Mouse (Mus musculus): ENCODE results near the gene Pgm2. TPM values are rescaled to one million over a fixed set of nuclear protein-coding genes. Genes with fewer than 3 reads are reported as not detected.

Pgm2 gene
- total and polyA plus RNA-seq, 3 experiments: 3.4 to 6.4 (median 5.4) TPM

DNA sequence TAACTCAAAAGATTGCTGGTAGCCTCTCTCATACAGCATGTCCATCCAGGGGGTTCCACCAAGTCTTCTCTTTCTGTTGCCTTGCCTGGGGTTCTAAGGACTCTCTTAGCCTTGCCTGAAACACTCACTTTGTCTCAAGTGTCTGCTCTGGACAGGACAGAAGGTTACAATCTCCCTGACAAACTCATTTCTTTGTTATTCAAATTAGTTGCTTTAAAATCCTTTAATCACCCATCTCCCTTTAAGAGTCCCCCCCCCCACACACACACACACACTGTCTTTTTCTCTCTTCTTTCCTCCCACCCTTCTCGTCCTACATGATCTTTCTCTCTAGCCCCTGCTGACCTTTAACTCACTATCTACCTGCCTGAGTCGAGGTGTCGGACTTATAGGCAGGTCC, 44.1 kb upstream of the Pgm2 start:
- DNase-seq: no peak
- Histone ChIP-seq H3K4me1 (ENCODE audit: control insufficient read depth, insufficient read depth, low read length) (peaks cover 2% of the 10 kb centered on the region), H3K9ac (ENCODE audit: low read depth, low read length) (no peak overlapping the region), H3K27ac (no peak overlapping the region), H3K27me3 (ENCODE audit: control insufficient read depth, insufficient read depth, low read length) (no peaks in the 10 kb centered on the region; the same call in 1 of the 2 replicates), H3K4me3 (no peak overlapping the region), H3K36me3 (ENCODE audit: control insufficient read depth, insufficient read depth, low read length) (no peaks in the 10 kb centered on the region), H3K79me2 (replicated peaks; ENCODE audit: control insufficient read depth, insufficient read depth, low read length) (no peaks in the 10 kb centered on the region)
- WGBS: 66% methylated on average over 3 of the region's 3 CpGs
- intact Hi-C loops (cut with DNase I): no loop called here
- no peak for TF ChIP-seq CTCF (IDR thresholded peaks at IDR 0.05)
- TF ChIP-seq POLR2A (IDR thresholded peaks at IDR 0.05; ENCODE audit: insufficient read depth, low read depth, low read length): no peak
- no peak for TF ChIP-seq EP300 (IDR thresholded peaks at IDR 0.05; ENCODE audit: insufficient read depth, low read depth, low read length)

- H3K4me1 ChIP-seq (ENCODE audit: control insufficient read depth, insufficient read depth, low read length): peaks cover 2% of the 10 kb centered on the region
- no peak for TF ChIP-seq CTCF (IDR thresholded peaks at IDR 0.05)
- no peaks in the 10 kb centered on the region for H3K36me3 ChIP-seq (ENCODE audit: control insufficient read depth, insufficient read depth, low read length)
- H3K27ac ChIP-seq: no peak overlapping the region
- 77% methylated on average over 5 of the region's 5 CpGs for WGBS
- H3K79me2 ChIP-seq (replicated peaks; ENCODE audit: control insufficient read depth, insufficient read depth, low read length): no peaks in the 10 kb centered on the region
- DNase-seq: no peak
- H3K9ac ChIP-seq (ENCODE audit: low read depth, low read length): no peak overlapping the region
- no peak overlapping the region for H3K4me3 ChIP-seq
- intact Hi-C loops (cut with DNase I): no loop called here
- H3K27me3 ChIP-seq (ENCODE audit: control insufficient read depth, insufficient read depth, low read length): no peaks in the 10 kb centered on the region; the same call in 1 of the 2 replicates
Observed at GRCm38 (mm10) chr5:64049256-64049655, 43.5 kb upstream of the Pgm2 start.

DNA sequence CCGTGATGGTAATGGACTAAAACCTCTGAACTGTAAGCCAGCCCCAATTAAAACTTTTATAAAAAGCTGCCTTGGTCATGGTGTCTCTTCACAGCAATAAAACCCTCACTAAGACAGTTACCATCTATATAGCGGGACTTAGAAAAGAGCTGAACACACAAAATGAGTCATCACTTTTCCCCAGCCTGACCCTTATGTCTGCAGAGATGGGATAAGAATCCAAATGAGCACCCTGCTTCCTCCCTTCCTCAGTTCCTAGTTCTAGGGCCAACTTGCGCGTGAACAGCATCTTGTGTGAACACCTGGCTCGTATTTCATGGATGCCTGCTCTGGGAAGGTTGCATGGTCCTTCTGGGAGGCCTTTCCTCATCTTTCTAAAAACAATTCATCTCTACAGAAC, 39.7 kb upstream of the Pgm2 start:
- H3K9ac ChIP-seq (ENCODE audit: low read depth, low read length): no peak overlapping the region
- no peaks in the 10 kb centered on the region for H3K27me3 ChIP-seq (ENCODE audit: control insufficient read depth, insufficient read depth, low read length)
- intact Hi-C loops (cut with DNase I): no loop called here
- DNase-seq: no peak
- WGBS: 89% methylated on average over 5 of the region's 5 CpGs
- H3K4me3 ChIP-seq: no peak overlapping the region
- TF ChIP-seq POLR2A (IDR thresholded peaks at IDR 0.05; ENCODE audit: insufficient read depth, low read depth, low read length): no peak
- no peak for TF ChIP-seq CTCF (IDR thresholded peaks at IDR 0.05)
- TF ChIP-seq EP300 (IDR thresholded peaks at IDR 0.05; ENCODE audit: insufficient read depth, low read depth, low read length): no peak
- H3K36me3 ChIP-seq (ENCODE audit: control insufficient read depth, insufficient read depth, low read length): no peaks in the 10 kb centered on the region
- no peaks in the 10 kb centered on the region for H3K4me1 ChIP-seq (ENCODE audit: control insufficient read depth, insufficient read depth, low read length)
- H3K79me2 ChIP-seq (replicated peaks; ENCODE audit: control insufficient read depth, insufficient read depth, low read length): no peaks in the 10 kb centered on the region
- no peak overlapping the region for H3K27ac ChIP-seq

DNA sequence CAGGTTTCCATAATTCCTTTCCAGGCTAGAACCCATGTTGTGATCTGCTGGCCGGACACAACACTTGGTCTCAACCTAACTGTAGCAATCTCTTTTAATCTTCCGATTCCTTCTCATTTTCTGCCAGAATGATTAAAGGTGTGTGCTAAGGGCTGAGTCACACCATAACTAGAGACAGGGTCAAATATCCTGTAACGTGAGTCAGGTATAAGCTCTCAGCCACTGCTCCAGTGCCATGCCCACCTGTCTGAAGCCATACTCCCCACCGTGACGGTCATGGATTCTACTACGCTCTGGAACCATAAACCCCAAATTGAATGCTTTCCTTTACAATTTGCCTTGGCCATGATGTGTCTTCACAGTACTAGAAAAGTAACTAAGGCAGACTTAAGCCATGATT, 36.5 kb upstream of the Pgm2 start:
- Histone ChIP-seq H3K4me3 (no peak overlapping the region), H3K27ac (no peak overlapping the region), H3K9ac (ENCODE audit: low read depth, low read length) (no peak overlapping the region), H3K4me1 (ENCODE audit: control insufficient read depth, insufficient read depth, low read length) (no peaks in the 10 kb centered on the region), H3K79me2 (replicated peaks; ENCODE audit: control insufficient read depth, insufficient read depth, low read length) (no peaks in the 10 kb centered on the region), H3K36me3 (ENCODE audit: control insufficient read depth, insufficient read depth, low read length) (no peaks in the 10 kb centered on the region), H3K27me3 (ENCODE audit: control insufficient read depth, insufficient read depth, low read length) (0 out of 2 replicates have a peak, but pooled peaks cover 2% of the 10 kb centered on the region)
- DNase-seq: no peak
- intact Hi-C loops (cut with DNase I): no loop called here
- no peak for TF ChIP-seq CTCF (IDR thresholded peaks at IDR 0.05)
- no peak for TF ChIP-seq EP300 (IDR thresholded peaks at IDR 0.05; ENCODE audit: insufficient read depth, low read depth, low read length)
- no peak for TF ChIP-seq POLR2A (IDR thresholded peaks at IDR 0.05; ENCODE audit: insufficient read depth, low read depth, low read length)
- WGBS: 95% methylated on average over 6 of the region's 6 CpGs

DNA sequence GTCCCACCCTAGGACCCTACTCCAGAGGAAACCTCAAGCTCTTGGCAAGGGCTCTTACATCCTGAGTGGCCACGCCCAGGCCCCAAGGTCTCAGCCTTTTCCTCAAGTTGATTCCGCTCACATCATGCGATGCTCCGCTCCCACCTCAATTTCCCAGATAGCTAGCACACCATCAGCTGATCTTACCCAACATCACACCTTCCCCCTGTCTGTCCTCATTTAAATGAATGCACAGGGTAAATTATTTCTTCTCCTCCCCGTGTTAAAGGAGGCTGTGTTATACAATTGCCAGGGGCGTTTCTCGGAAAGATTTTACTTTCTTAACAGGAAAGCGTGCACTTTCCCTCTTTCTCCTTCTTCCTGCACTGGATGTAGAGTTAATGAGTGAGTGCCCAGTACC, 31.9 kb upstream of the Pgm2 start:
- Histone ChIP-seq H3K9ac (ENCODE audit: low read depth, low read length) (no peak overlapping the region), H3K4me3 (no peak overlapping the region), H3K27me3 (ENCODE audit: control insufficient read depth, insufficient read depth, low read length) (peaks cover 4% of the 10 kb centered on the region; the same call in 1 of the 2 replicates), H3K4me1 (ENCODE audit: control insufficient read depth, insufficient read depth, low read length) (peaks cover 1% of the 10 kb centered on the region; the same call in 1 of the 2 replicates), H3K79me2 (replicated peaks; ENCODE audit: control insufficient read depth, insufficient read depth, low read length) (no peaks in the 10 kb centered on the region), H3K36me3 (ENCODE audit: control insufficient read depth, insufficient read depth, low read length) (no peaks in the 10 kb centered on the region), H3K27ac (no peak overlapping the region)
- WGBS: 86% methylated on average over 8 of the region's 8 CpGs
- intact Hi-C loops (cut with DNase I): no loop called here
- no peak for DNase-seq
- TF ChIP-seq POLR2A (IDR thresholded peaks at IDR 0.05; ENCODE audit: insufficient read depth, low read depth, low read length) (no peak), CTCF (IDR thresholded peaks at IDR 0.05) (no peak), EP300 (IDR thresholded peaks at IDR 0.05; ENCODE audit: insufficient read depth, low read depth, low read length) (no peak)

GRCm38 (mm10) chr5:64061643-64062042, 31.1 kb upstream of the Pgm2 start:
- no peak for DNase-seq
- Histone ChIP-seq H3K79me2 (replicated peaks; ENCODE audit: control insufficient read depth, insufficient read depth, low read length) (no peaks in the 10 kb centered on the region), H3K36me3 (ENCODE audit: control insufficient read depth, insufficient read depth, low read length) (no peaks in the 10 kb centered on the region), H3K27me3 (ENCODE audit: control insufficient read depth, insufficient read depth, low read length) (peaks cover 4% of the 10 kb centered on the region; the same call in 1 of the 2 replicates), H3K4me3 (no peak overlapping the region), H3K27ac (no peak overlapping the region), H3K9ac (ENCODE audit: low read depth, low read length) (no peak overlapping the region), H3K4me1 (ENCODE audit: control insufficient read depth, insufficient read depth, low read length) (peaks cover 1% of the 10 kb centered on the region; the same call in 1 of the 2 replicates)
- intact Hi-C loops (cut with DNase I): no loop called here
- WGBS: 88% methylated on average over 7 of the region's 7 CpGs
- TF ChIP-seq EP300 (IDR thresholded peaks at IDR 0.05; ENCODE audit: insufficient read depth, low read depth, low read length) (no peak), POLR2A (IDR thresholded peaks at IDR 0.05; ENCODE audit: insufficient read depth, low read depth, low read length) (no peak), CTCF (IDR thresholded peaks at IDR 0.05) (no peak)
